Mouse (Mus musculus): Measurements from ENCODE around the gene Map3k5.

GRCm38 (mm10) chr10:20058031-20058430 is 123.8 kb downstream of the Map3k5 start:
- TF ChIP-seq CTCF (IDR thresholded peaks at IDR 0.05; ENCODE audit: control insufficient read depth, insufficient read depth, insufficient replicate concordance, low read depth, low read length) (no peak), POLR2A (IDR thresholded peaks at IDR 0.05; ENCODE audit: control insufficient read depth, low read depth, low read length) (no peak)

Data from testis, adult 2 months (tissue).